Mouse (Mus musculus): ENCODE measurements around the gene Slc13a1. TPM values are rescaled to one million over a fixed set of nuclear protein-coding genes. Genes with fewer than 3 reads are reported as not detected.

The Slc13a1 gene
- polyA plus RNA-seq, 1 experiment from 2014 or later = 0.12 TPM

DNA sequence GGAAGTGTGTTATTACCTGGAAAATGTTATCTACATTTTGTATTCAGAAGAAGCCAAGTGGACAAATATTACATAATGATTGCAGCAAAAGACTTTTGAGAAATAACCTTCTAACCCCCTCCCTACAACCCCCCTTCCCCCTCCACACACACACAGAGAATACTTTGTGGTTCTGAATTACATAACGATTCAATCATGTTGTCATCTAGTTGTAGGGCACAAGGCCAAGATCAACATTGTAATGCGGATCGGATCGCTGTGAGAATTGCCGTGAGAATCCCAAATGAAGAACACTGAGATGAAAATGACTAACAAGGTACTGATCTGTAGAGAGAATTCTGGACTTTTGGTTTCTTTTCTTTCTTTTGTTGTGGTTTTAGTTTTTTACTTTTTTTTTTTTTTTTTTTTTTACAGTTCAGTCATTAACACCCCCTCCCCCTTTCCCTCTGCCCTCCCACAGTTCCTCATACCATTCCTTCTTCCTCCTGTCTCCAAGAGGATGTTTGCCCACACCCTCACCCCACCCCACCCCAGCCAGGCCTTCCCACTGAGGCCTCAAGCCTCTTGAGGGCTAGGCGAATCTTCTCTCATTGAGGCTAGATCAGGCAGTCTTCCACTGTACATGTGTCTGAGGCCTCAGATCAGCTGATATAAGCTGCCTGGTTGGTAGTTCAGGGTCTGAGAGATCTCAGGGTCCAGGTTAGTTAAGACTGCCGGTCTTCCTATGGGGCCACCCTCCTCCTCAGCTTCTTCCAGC lies 120.7 kb downstream of the Slc13a1 start:
- 66% methylated on average over 7 of the region's 7 CpGs for WGBS
- no peak for ATAC-seq (ENCODE audit: low read depth)
- Histone ChIP-seq H3K9me3 (ENCODE audit: control insufficient read depth, low read length) (no peaks in the 10 kb centered on the region), H3K27ac (ENCODE audit: low read depth, low read length) (no peak overlapping the region), H3K27me3 (ENCODE audit: control insufficient read depth, insufficient read depth, low read length) (no peaks in the 10 kb centered on the region), H3K36me3 (ENCODE audit: control insufficient read depth, insufficient read depth, low read length) (no peaks in the 10 kb centered on the region), H3K9ac (replicated peaks; ENCODE audit: low read depth, low read length) (no peak overlapping the region), H3K4me1 (ENCODE audit: control insufficient read depth, insufficient read depth, low read length) (no peaks in the 10 kb centered on the region), H3K4me2 (ENCODE audit: low read depth, low read length) (no peak overlapping the region), H3K4me3 (ENCODE audit: low read depth, low read length) (no peak overlapping the region)

DNA sequence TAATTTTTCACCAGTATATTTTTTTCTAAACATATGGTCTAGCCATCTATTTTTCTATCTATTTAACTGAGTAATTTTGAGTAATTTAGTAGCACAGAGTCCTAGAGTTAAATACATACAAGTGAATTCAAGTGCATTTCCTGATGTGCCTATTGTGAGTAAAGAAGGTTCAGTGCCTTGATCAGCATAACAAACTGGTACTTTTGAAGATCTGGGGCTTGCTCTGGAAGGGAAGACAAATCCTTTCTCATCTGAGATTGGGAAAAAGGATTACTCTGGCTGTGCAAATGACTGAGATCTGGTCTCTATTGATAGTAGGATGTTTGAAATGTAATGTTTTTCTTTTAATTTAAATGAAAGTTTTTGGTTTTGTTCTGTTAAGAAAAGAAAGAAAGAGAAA lies 124.4 kb downstream of the Slc13a1 start:
- no peak overlapping the region for H3K9ac ChIP-seq (replicated peaks; ENCODE audit: low read depth, low read length)
- no peak for ATAC-seq (ENCODE audit: low read depth)

More for the DNA sequence above, 124.4 kb downstream of the Slc13a1 start:
- Histone ChIP-seq H3K9me3 (ENCODE audit: control insufficient read depth, low read length) (no peaks in the 10 kb centered on the region), H3K4me2 (ENCODE audit: low read depth, low read length) (no peak overlapping the region), H3K4me3 (ENCODE audit: low read depth, low read length) (no peak overlapping the region), H3K27me3 (ENCODE audit: control insufficient read depth, insufficient read depth, low read length) (no peaks in the 10 kb centered on the region), H3K4me1 (ENCODE audit: control insufficient read depth, insufficient read depth, low read length) (no peaks in the 10 kb centered on the region), H3K27ac (ENCODE audit: low read depth, low read length) (no peak overlapping the region), H3K36me3 (ENCODE audit: control insufficient read depth, insufficient read depth, low read length) (no peaks in the 10 kb centered on the region)

Small RNA genes lying within 50 kb of the gene (microRNA-seq; reads per million reads assigned to microRNA genes)
- not detected for gene Gm26386

Other genes with a start within 250 kb of the Slc13a1 start
- gene Tas2r118, start 198.0 kb downstream of the Slc13a1 start, polyA plus RNA-seq (2014; fragmentation: Nextera tagmentation; extraction: Ambion mirVana) = not detected in 2 replicates

All from neural tube, embryonic 14.5 days (tissue).